Mouse (Mus musculus): ENCODE data around the gene Creb3l2.

- TF ChIP-seq CTCF (IDR thresholded peaks at IDR 0.05; ENCODE audit: insufficient read depth, low read length) (no peak), POLR2A (IDR thresholded peaks at IDR 0.05; ENCODE audit: borderline replicate concordance, extremely low read depth, low read depth, low read length) (no peak)
Measured at GRCm38 (mm10) chr6:37409829-37410228, 32.1 kb downstream of the Creb3l2 start.
